Mouse (Mus musculus) myocyte (in vitro differentiated cells): Measurements from ENCODE around the gene Ctf1. TPM values are rescaled to one million over a fixed set of nuclear protein-coding genes. Genes with fewer than 3 reads are reported as not detected.

Experiments
- H3K27me3 ChIP-seq: one replicate; pipeline ENCODE4 v1.6.1; 2011; ENCODE audit not compliant: control insufficient read depth, insufficient read depth, insufficient read length
- H3K36me3 ChIP-seq: one replicate; pipeline ENCODE4 v1.6.1; 2011; ENCODE audit not compliant: control insufficient read depth, insufficient read depth
- H3K4me2 ChIP-seq: one replicate; pipeline ENCODE4 v1.6.1; 2011; ENCODE audit warnings: low read depth, control low read depth
- H3K4me3 ChIP-seq: one replicate; pipeline ENCODE4 v1.5.1; 2011; ENCODE audit warnings: mild to moderate bottlenecking, control low read depth, moderate library complexity
- H3K79me2 ChIP-seq: one replicate; pipeline ENCODE4 v1.6.1; 2011; ENCODE audit not compliant: control insufficient read depth, insufficient read depth
- H3ac ChIP-seq: one replicate; pipeline ENCODE4 v1.6.1; 2011; ENCODE audit not compliant: control insufficient read depth, insufficient read length
- CEBPB ChIP-seq: IDR thresholded peaks from 2 replicates; pipeline ENCODE4 v1.6.1; 2011; ENCODE audit warnings: mild to moderate bottlenecking, moderate library complexity; ENCODE audit not compliant: poor library complexity, insufficient read depth, severe bottlenecking
- E2F4 ChIP-seq: IDR thresholded peaks from one replicate; pipeline ENCODE4 v1.6.1; 2011; ENCODE audit warnings: mild to moderate bottlenecking, control low read depth, moderate library complexity; ENCODE audit not compliant: insufficient read depth
- MAX ChIP-seq: IDR thresholded peaks from one replicate; pipeline ENCODE4 v1.6.1; 2011; ENCODE audit warnings: low read depth, mild to moderate bottlenecking, control low read depth
- MYOD1 ChIP-seq, 3 experiments: IDR thresholded peaks; one replicate each; pipeline ENCODE4 v1.6.1; 2011; ENCODE audit warnings: control low read depth in 2 of 3, low read depth in 2 of 3, mild to moderate bottlenecking in 2 of 3, moderate library complexity in 1 of 3; ENCODE audit not compliant: insufficient read length in 2 of 3, control insufficient read depth in 1 of 3
- MYOG ChIP-seq, 3 experiments: IDR thresholded peaks; one replicate each; pipeline ENCODE4 v1.6.1; 2011; ENCODE audit warnings: control low read depth in 2 of 3, low read depth in 2 of 3, mild to moderate bottlenecking in 2 of 3; ENCODE audit not compliant: insufficient read length in 2 of 3, control insufficient read depth in 1 of 3, insufficient read depth in 1 of 3
- POLR2A ChIP-seq: IDR thresholded peaks from one replicate; pipeline ENCODE4 v1.6.1; 2011; ENCODE audit warnings: low read depth, mild to moderate bottlenecking, control low read depth, moderate library complexity; ENCODE audit not compliant: insufficient read length
- POLR2AphosphoS2 ChIP-seq: IDR thresholded peaks from one replicate; pipeline ENCODE4 v1.6.1; 2011; ENCODE audit warnings: low read depth, control low read depth; ENCODE audit not compliant: insufficient read length
- REST ChIP-seq: IDR thresholded peaks from one replicate; pipeline ENCODE4 v1.6.1; 2011; ENCODE audit warnings: mild to moderate bottlenecking, control low read depth, moderate library complexity; ENCODE audit not compliant: insufficient read depth, insufficient read length
- SRF ChIP-seq: IDR thresholded peaks from one replicate; pipeline ENCODE4 v1.6.1; 2011; ENCODE audit warnings: low read depth; ENCODE audit not compliant: control insufficient read depth, insufficient read length
- TCF12 ChIP-seq: IDR thresholded peaks from one replicate; pipeline ENCODE4 v1.6.1; 2011; ENCODE audit warnings: mild to moderate bottlenecking, control low read depth; ENCODE audit not compliant: poor library complexity, insufficient read depth, severe bottlenecking
- TCF3 ChIP-seq: IDR thresholded peaks from one replicate; pipeline ENCODE4 v1.6.1; 2011; ENCODE audit warnings: low read depth, control low read depth; ENCODE audit not compliant: insufficient read length
- USF1 ChIP-seq: IDR thresholded peaks from one replicate; pipeline ENCODE4 v1.6.1; 2011; ENCODE audit warnings: low read depth, mild to moderate bottlenecking, control low read depth, moderate library complexity
- polyA plus RNA-seq: library from polyadenylated mRNA; unstranded; fragments of >200 nt; fragmentation: generic; extraction: Trizol; gene quantifications from one replicate; pipeline ENCODE4 v1.2.1, GENCODE M21; 2012; ENCODE audit warnings: missing spikeins

The Ctf1 gene
- polyA plus RNA-seq, result 8.9 TPM

DNA sequence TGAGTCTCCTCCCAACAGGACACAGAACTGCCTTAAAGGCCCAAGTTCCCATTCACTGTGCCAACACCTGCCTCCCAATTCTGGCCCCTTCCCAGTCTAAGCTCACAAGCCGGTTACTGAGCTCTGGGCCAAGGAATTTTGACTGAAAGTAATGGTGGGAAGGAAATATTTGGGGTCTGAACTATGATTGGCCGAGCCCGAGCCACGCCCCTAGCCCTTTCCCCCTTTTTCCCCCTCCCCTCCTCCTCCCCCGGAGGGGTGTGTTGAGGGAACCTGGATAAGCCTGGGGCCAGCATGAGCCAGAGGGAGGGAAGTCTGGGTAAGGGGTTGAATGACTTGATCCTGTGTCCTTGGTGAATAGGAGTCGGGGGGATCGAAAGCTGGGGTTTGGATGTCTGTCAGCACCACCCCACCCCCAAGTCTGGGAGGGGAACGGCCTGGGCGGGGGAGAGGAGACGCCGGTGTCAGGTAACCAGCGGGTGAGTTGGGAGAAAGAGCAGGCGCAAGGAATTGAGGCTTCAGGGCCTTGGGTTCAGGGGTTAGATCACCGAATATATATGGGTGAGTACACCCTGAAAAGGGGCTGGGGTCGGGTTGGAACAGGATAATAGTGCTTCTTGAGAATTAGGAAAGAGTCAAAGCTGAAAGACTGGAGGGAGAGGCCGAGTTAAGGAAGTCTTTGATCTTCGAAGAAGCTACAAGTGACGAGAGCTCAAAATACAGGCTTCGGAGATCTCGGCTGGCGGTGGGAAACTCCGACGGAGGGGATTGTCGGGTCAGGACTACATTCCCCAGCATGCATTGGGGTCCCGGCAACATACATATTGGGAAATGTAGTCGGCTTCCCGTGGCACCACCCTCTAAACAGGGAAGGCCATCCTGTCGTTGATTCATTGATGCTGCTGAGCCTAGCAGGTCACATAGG lies at the start of gene Ctf1:
Gene Ctf1 (plus strand): TSS at position 276 of the 925 bp plus-strand sequence.
- TF ChIP-seq MYOD1 (IDR thresholded peaks at IDR 0.05; ENCODE audit: control insufficient read depth in 1 of 3, insufficient read length in 2 of 3, low read depth in 2 of 3), result no peak
- peak in 1 of 3 experiments; percentile 1 for TF ChIP-seq MYOG (IDR thresholded peaks at IDR 0.05; ENCODE audit: control insufficient read depth in 1 of 3, insufficient read depth in 1 of 3, insufficient read length in 2 of 3, low read depth in 2 of 3)
- H3ac ChIP-seq, result no peak within 1 kb of the TSS
- H3K27me3 ChIP-seq, result no peaks in the 10 kb centered on the region
- H3K79me2 ChIP-seq, result no peaks in the 10 kb centered on the region
- peak within 1 kb of the TSS; percentile 26 for H3K4me3 ChIP-seq
- H3K4me2 ChIP-seq, result peak within 1 kb of the TSS; percentile 76
- no peaks in the 10 kb centered on the region for H3K36me3 ChIP-seq

DNA sequence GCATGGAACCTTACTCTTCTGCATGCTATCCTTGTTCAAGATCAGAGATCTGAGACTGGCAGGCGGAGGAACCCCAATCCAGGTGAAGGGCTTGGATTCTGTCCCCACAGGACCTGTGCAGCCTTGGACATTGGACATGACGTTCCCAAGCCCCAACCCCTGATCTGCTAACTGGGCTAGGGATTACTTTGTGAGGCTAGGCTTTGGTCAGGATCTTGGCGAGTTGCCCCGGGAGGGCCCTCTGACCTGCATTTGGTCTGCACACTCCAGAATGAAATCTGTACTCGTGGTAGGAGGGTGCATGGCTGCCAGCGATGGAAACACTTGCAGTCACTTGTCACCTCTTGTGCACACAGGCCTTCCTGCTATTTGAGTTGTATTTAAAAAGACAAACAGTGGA lies 49.6 kb upstream of the Ctf1 start:
- Histone ChIP-seq H3ac (no peak overlapping the region), H3K4me2 (no peak overlapping the region), H3K4me3 (no peak overlapping the region), H3K79me2 (no peaks in the 10 kb centered on the region), H3K27me3 (no peaks in the 10 kb centered on the region), H3K36me3 (no peaks in the 10 kb centered on the region)
- TF ChIP-seq TCF12, result no peak

GRCm38 (mm10) chr7:127666066-127666654 lies 46.4 kb upstream of the Ctf1 start:
- H3K4me3 ChIP-seq, result no peak overlapping the region
- H3K27me3 ChIP-seq, result no peaks in the 10 kb centered on the region
- H3K4me2 ChIP-seq, result no peak overlapping the region
- no peaks in the 10 kb centered on the region for H3K36me3 ChIP-seq
- no peak overlapping the region for H3ac ChIP-seq
- no peaks in the 10 kb centered on the region for H3K79me2 ChIP-seq
- TF ChIP-seq USF1 (no peak), SRF (no peak), MAX (no peak)

GRCm38 (mm10) chr7:127666679-127667078 lies 45.9 kb upstream of the Ctf1 start:
- no peak overlapping the region for H3K4me2 ChIP-seq
- no peaks in the 10 kb centered on the region for H3K79me2 ChIP-seq
- H3K36me3 ChIP-seq, result no peaks in the 10 kb centered on the region
- H3K4me3 ChIP-seq, result no peak overlapping the region
- H3K27me3 ChIP-seq, result no peaks in the 10 kb centered on the region
- TF ChIP-seq CEBPB (no peak), E2F4 (no peak), TCF12 (no peak), SRF (no peak), TCF3 (no peak), MAX (no peak), MYOD1 (IDR thresholded peaks at IDR 0.05; ENCODE audit: control insufficient read depth in 1 of 3, insufficient read length in 2 of 3, low read depth in 2 of 3) (no peak), USF1 (no peak), REST (no peak), POLR2AphosphoS2 (no peak), POLR2A (no peak), MYOG (IDR thresholded peaks at IDR 0.05; ENCODE audit: control insufficient read depth in 1 of 3, insufficient read depth in 1 of 3, insufficient read length in 2 of 3, low read depth in 2 of 3) (no peak)
- no peak overlapping the region for H3ac ChIP-seq

- Histone ChIP-seq H3ac (no peak overlapping the region), H3K36me3 (no peaks in the 10 kb centered on the region), H3K4me3 (no peak overlapping the region), H3K79me2 (no peaks in the 10 kb centered on the region), H3K27me3 (no peaks in the 10 kb centered on the region), H3K4me2 (no peak overlapping the region)
- TF ChIP-seq TCF3 (no peak), MAX (no peak), POLR2A (no peak), MYOG (IDR thresholded peaks at IDR 0.05; ENCODE audit: control insufficient read depth in 1 of 3, insufficient read depth in 1 of 3, insufficient read length in 2 of 3, low read depth in 2 of 3) (no peak), SRF (no peak), TCF12 (no peak), CEBPB (no peak), MYOD1 (IDR thresholded peaks at IDR 0.05; ENCODE audit: control insufficient read depth in 1 of 3, insufficient read length in 2 of 3, low read depth in 2 of 3) (no peak), E2F4 (no peak), REST (no peak), USF1 (no peak), POLR2AphosphoS2 (no peak)
Measured at GRCm38 (mm10) chr7:127667171-127667570, 45.4 kb upstream of the Ctf1 start.
